Mouse (Mus musculus): ENCODE measurements around the gene Klf7. TPM values are rescaled to one million over a fixed set of nuclear protein-coding genes. Genes with fewer than 3 reads are reported as not detected.

Gene Klf7
- polyA plus RNA-seq, 1 experiment from 2014 or later: 6.2 TPM

DNA sequence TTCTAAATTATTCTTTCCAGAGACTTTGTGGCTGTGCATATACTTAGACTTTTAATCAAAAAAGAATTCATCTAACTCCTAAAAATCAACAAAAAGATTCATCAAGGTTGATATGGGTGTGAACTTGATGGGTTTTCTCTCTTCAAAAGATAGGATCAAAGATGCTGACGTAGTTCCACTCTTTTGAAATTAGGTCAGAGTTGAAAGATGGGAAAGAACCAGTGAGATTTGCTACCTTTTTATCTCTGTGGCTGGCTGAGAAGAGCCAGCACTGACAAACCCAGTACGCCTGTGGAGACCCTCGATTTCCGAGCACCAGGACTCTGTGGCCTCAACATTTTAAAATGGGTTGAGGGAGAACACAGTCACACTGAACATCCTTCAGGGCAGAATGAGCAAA is 36.2 kb downstream of the Klf7 start:
- Histone ChIP-seq H3K36me3 (replicated peaks) (no peaks in the 10 kb centered on the region), H3K9me3 (replicated peaks) (no peaks in the 10 kb centered on the region), H3K4me1 (replicated peaks) (peaks cover 39% of the 10 kb centered on the region), H3K4me2 (no peak overlapping the region), H3K9ac (no peak overlapping the region), H3K4me3 (replicated peaks) (no peak overlapping the region), H3K27me3 (no peaks in the 10 kb centered on the region), H3K27ac (replicated peaks) (no peak overlapping the region)
- WGBS (ENCODE audit: insufficient replicate concordance): 45% methylated on average over 4 of the region's 4 CpGs
- ATAC-seq (ENCODE audit: insufficient read depth): no peak

DNA sequence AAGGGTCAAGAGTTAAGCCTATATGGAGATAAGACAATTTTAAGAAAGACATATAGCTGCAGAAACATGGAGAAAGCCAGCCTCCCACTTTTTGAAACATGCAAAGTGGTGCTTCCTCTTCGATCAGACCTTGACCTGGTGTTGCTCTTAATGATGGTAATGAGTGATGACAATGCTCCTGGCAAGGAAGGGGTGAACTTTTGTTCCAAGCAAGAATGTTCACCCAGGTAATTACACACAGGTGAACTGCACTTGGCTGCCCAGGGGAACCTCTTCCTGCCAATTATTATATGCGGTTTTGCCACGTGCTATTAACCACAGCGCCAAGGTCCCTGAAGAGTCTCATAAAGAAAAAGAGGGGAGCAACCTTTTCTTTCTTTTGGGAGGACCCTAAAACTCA is 36.7 kb downstream of the Klf7 start:
- H3K4me2 ChIP-seq: no peak overlapping the region
- H3K9me3 ChIP-seq (replicated peaks): no peaks in the 10 kb centered on the region
- no peak overlapping the region for H3K27ac ChIP-seq (replicated peaks)
- peaks cover 42% of the 10 kb centered on the region for H3K4me1 ChIP-seq (replicated peaks)
- 58% methylated on average over 4 of the region's 4 CpGs for WGBS (ENCODE audit: insufficient replicate concordance)
- no peaks in the 10 kb centered on the region for H3K27me3 ChIP-seq
- H3K9ac ChIP-seq: no peak overlapping the region
- no peak overlapping the region for H3K4me3 ChIP-seq (replicated peaks)
- H3K36me3 ChIP-seq (replicated peaks): no peaks in the 10 kb centered on the region
- no peak for ATAC-seq (ENCODE audit: insufficient read depth)

GRCm38 (mm10) chr1:64084706-64085105 is 37.4 kb downstream of the Klf7 start:
- no peak overlapping the region for H3K9ac ChIP-seq
- H3K27ac ChIP-seq (replicated peaks): no peak overlapping the region
- no peaks in the 10 kb centered on the region for H3K36me3 ChIP-seq (replicated peaks)
- no peaks in the 10 kb centered on the region for H3K9me3 ChIP-seq (replicated peaks)
- no peaks in the 10 kb centered on the region for H3K27me3 ChIP-seq
- H3K4me2 ChIP-seq: no peak overlapping the region
- 18% methylated on average over 3 of the region's 3 CpGs for WGBS (ENCODE audit: insufficient replicate concordance)
- ATAC-seq (ENCODE audit: insufficient read depth): no peak
- H3K4me1 ChIP-seq (replicated peaks): peaks cover 39% of the 10 kb centered on the region
- no peak overlapping the region for H3K4me3 ChIP-seq (replicated peaks)

- Histone ChIP-seq H3K27me3 (no peaks in the 10 kb centered on the region), H3K4me3 (replicated peaks) (no peak overlapping the region), H3K9ac (no peak overlapping the region), H3K27ac (replicated peaks) (no peak overlapping the region), H3K4me2 (no peak overlapping the region), H3K36me3 (replicated peaks) (no peaks in the 10 kb centered on the region), H3K4me1 (replicated peaks) (peaks cover 34% of the 10 kb centered on the region), H3K9me3 (replicated peaks) (no peaks in the 10 kb centered on the region)
- WGBS (ENCODE audit: insufficient replicate concordance): 71% methylated on average over 1 of the region's 1 CpGs
- ATAC-seq (ENCODE audit: insufficient read depth): no peak
Measured at GRCm38 (mm10) chr1:64081791-64082190, 40.3 kb downstream of the Klf7 start.

DNA sequence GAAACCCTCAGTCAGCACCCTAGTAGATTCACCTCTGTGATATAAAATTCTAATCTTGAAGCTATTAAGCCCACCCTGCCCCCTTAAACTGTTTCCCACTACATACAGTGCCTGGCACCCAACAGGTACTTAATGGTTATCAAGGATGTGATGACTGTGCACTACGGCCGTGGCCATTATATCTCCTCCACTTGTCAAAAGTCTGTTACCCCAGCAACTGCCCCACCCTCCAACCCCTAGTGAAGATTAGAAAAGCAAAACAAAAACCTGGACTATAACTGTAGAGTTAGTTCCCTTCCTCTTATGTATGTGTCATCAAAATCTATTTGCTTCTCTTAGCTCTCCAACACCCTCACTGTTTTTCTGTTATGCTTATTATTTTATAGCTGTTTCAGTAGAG is 40.9 kb downstream of the Klf7 start:
- no peak overlapping the region for H3K4me2 ChIP-seq

DNA sequence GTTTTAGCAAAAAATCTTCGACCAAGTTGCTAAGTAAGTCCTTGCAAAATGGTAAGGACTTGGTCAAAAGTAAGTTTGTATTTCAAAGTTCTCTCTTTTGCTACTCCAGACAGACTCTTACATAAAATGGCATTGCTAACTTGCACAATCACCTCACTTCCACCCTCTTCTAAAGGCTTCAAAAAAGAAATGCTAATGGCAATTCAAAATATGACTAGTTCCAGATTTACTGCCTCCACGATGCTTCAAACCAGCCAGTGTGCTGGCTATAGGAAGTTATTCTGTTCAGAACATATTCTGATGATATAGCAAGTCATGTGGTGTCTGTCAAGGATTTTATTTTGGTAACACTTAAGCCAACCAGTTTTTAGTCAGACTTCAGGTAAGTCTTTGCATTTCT is 41.8 kb downstream of the Klf7 start:
- Histone ChIP-seq H3K27me3 (no peaks in the 10 kb centered on the region), H3K9ac (no peak overlapping the region), H3K9me3 (replicated peaks) (no peaks in the 10 kb centered on the region), H3K27ac (replicated peaks) (no peak overlapping the region), H3K4me3 (replicated peaks) (no peak overlapping the region), H3K4me1 (replicated peaks) (peaks cover 34% of the 10 kb centered on the region), H3K4me2 (no peak overlapping the region), H3K36me3 (replicated peaks) (no peaks in the 10 kb centered on the region)
- ATAC-seq (ENCODE audit: insufficient read depth): no peak
- WGBS (ENCODE audit: insufficient replicate concordance): 57% methylated on average over 2 of the region's 2 CpGs

More for the DNA sequence above, 40.9 kb downstream of the Klf7 start:
- Histone ChIP-seq H3K4me1 (replicated peaks) (peaks cover 34% of the 10 kb centered on the region), H3K9me3 (replicated peaks) (no peaks in the 10 kb centered on the region), H3K4me3 (replicated peaks) (no peak overlapping the region), H3K9ac (no peak overlapping the region), H3K27ac (replicated peaks) (no peak overlapping the region), H3K27me3 (no peaks in the 10 kb centered on the region), H3K36me3 (replicated peaks) (no peaks in the 10 kb centered on the region)
- WGBS (ENCODE audit: insufficient replicate concordance): 25% methylated on average over 2 of the region's 2 CpGs
- peak; percentile 47; the same call in 1 of the 2 replicates for ATAC-seq (ENCODE audit: insufficient read depth)

DNA sequence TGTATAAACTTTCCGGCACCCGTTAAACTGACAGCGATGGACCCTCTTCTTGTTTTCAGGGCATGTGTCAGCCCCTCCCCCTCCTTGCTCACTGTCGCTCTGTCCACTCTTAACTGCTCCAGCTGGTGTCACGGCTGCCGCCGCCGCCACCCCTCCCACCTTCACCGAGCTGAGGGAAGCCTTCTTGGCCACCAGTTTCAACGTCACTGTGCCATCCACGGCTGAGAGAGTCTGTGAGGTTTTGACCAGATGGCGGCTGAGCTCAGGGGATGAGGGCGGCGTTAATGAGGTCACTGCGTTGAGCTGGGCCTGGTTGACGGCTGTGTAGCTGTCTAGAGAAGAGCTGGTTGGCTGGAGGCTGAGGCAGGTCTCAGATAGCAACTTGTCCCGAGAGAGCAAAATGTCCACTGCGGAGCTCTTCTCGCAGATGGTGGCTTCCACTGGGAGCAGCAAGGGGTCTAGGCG is 43.3 kb downstream of the Klf7 start:
- H3K27ac ChIP-seq (replicated peaks): no peak overlapping the region
- no peaks in the 10 kb centered on the region for H3K27me3 ChIP-seq
- WGBS (ENCODE audit: insufficient replicate concordance): 58% methylated on average over 20 of the region's 20 CpGs
- no peak overlapping the region for H3K4me3 ChIP-seq (replicated peaks)
- peaks cover 27% of the 10 kb centered on the region for H3K4me1 ChIP-seq (replicated peaks)
- no peak overlapping the region for H3K9ac ChIP-seq
- 0 out of 2 replicates have a peak, but pooled peaks cover 6% of the 10 kb centered on the region for H3K36me3 ChIP-seq (replicated peaks)
- peak overlapping the region; percentile 41 for H3K4me2 ChIP-seq
- peak; percentile 18; the same call in 1 of the 2 replicates for ATAC-seq (ENCODE audit: insufficient read depth)
- H3K9me3 ChIP-seq (replicated peaks): no peaks in the 10 kb centered on the region

DNA sequence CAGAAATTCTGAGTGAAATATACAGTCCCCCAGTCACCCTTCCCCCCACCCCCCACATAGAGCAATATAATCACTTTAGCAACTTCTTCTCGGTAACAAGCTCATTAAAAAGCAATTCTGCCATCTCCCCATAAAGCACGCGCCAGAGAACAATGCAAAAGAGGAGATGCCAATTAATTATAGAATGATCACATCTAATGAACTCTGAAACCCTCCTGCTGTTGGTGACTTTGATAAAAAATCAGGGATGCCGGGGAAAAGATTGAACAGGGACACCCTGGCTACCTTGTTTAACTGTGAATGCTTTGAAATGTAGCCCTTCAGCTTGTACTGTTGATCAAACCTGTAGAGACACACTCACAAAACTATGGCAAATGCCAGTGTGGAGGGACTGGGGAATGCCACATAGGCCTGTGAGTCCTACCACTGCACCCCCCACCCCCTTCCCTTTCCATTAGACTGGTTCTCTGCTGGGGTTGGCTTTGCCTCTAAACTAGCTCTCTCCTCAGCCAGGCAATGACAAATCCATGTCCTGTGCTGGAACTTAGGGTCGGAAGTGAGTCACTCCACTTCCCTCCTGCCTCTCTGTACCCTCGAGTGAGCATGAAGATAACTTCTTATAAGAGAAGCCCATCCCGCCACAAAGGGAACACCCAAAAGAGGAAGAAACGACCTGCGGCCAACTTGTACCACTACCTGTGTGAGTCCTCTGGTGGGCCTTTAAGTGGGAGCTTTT is 43.9 kb downstream of the Klf7 start:
- peak overlapping the region; percentile 41 for H3K4me2 ChIP-seq
- no peak overlapping the region for H3K9ac ChIP-seq
- H3K36me3 ChIP-seq (replicated peaks): 0 out of 2 replicates have a peak, but pooled peaks cover 6% of the 10 kb centered on the region
- H3K27ac ChIP-seq (replicated peaks): no peak overlapping the region
- WGBS (ENCODE audit: insufficient replicate concordance): 44% methylated on average over 9 of the region's 9 CpGs
- H3K27me3 ChIP-seq: no peaks in the 10 kb centered on the region
- ATAC-seq (ENCODE audit: insufficient read depth): peak; percentile 40
- no peaks in the 10 kb centered on the region for H3K9me3 ChIP-seq (replicated peaks)
- no peak overlapping the region for H3K4me3 ChIP-seq (replicated peaks)
- peaks cover 27% of the 10 kb centered on the region for H3K4me1 ChIP-seq (replicated peaks)

DNA sequence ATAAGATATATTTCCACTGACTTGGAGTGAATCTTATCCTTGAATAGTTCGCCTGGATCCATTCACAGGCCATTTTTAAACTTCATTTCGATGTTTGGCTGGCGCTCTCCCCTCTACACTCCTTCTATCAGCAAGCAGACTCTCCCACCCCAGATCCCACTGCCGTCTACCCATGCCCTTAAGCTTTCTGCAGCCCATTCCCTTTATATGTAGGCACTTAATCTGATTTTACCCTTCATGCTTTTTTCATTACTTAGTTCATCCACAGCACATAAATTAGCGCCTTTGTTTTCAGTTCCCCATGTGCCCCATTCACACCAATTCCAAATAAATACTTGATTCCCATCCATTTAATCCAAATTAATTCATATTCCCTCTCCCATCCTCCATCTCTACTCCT is 48.0 kb downstream of the Klf7 start:
- H3K36me3 ChIP-seq (replicated peaks): 0 out of 2 replicates have a peak, but pooled peaks cover 6% of the 10 kb centered on the region
- H3K9me3 ChIP-seq (replicated peaks): no peaks in the 10 kb centered on the region
- ATAC-seq (ENCODE audit: insufficient read depth): no peak
- no peaks in the 10 kb centered on the region for H3K27me3 ChIP-seq
- H3K27ac ChIP-seq (replicated peaks): no peak overlapping the region
- H3K4me3 ChIP-seq (replicated peaks): no peak overlapping the region
- no peak overlapping the region for H3K4me2 ChIP-seq
- 73% methylated on average over 5 of the region's 5 CpGs for WGBS (ENCODE audit: insufficient replicate concordance)
- H3K9ac ChIP-seq: no peak overlapping the region
- peaks cover 6% of the 10 kb centered on the region for H3K4me1 ChIP-seq (replicated peaks)

GRCm38 (mm10) chr1:64070947-64071346 is 51.1 kb downstream of the Klf7 start:
- 78% methylated on average over 2 of the region's 2 CpGs for WGBS (ENCODE audit: insufficient replicate concordance)
- no peaks in the 10 kb centered on the region for H3K4me1 ChIP-seq (replicated peaks)
- H3K9ac ChIP-seq: no peak overlapping the region

GRCm38 (mm10) chr1:64066320-64067254 is 55.5 kb downstream of the Klf7 start:
- no peaks in the 10 kb centered on the region for H3K27me3 ChIP-seq
- no peak for ATAC-seq (ENCODE audit: insufficient read depth)
- H3K4me1 ChIP-seq (replicated peaks): no peaks in the 10 kb centered on the region
- H3K9ac ChIP-seq: no peak overlapping the region
- H3K9me3 ChIP-seq (replicated peaks): no peaks in the 10 kb centered on the region
- no peak overlapping the region for H3K4me3 ChIP-seq (replicated peaks)
- H3K27ac ChIP-seq (replicated peaks): no peak overlapping the region
- no peaks in the 10 kb centered on the region for H3K36me3 ChIP-seq (replicated peaks)
- 64% methylated on average over 10 of the region's 10 CpGs for WGBS (ENCODE audit: insufficient replicate concordance)
- H3K4me2 ChIP-seq: no peak overlapping the region

More at GRCm38 (mm10) chr1:64070947-64071346, 51.1 kb downstream of the Klf7 start:
- H3K27me3 ChIP-seq: no peaks in the 10 kb centered on the region
- no peak overlapping the region for H3K4me2 ChIP-seq
- H3K4me3 ChIP-seq (replicated peaks): no peak overlapping the region
- no peaks in the 10 kb centered on the region for H3K9me3 ChIP-seq (replicated peaks)
- H3K36me3 ChIP-seq (replicated peaks): 0 out of 2 replicates have a peak, but pooled peaks cover 6% of the 10 kb centered on the region
- no peak for ATAC-seq (ENCODE audit: insufficient read depth)
- H3K27ac ChIP-seq (replicated peaks): no peak overlapping the region

All from liver, embryonic 15.5 days (tissue).